Mouse (Mus musculus) right cerebral cortex, adult 2 months (tissue): Measurements from ENCODE around the gene Ndufb3.
"Not testable (repeated sequence)": the region's sequence is repeated elsewhere in the genome, so short reads cannot be mapped to it uniquely, and the experiment has no call there.

Experiments used
- DNase-seq, 2 experiments: peaks; one replicate each; pipeline ENCODE4 v3.0.0; 2021 to 2022; ENCODE audit warnings: low spot score in 2 of 2

Ndufb3 gene

DNA sequence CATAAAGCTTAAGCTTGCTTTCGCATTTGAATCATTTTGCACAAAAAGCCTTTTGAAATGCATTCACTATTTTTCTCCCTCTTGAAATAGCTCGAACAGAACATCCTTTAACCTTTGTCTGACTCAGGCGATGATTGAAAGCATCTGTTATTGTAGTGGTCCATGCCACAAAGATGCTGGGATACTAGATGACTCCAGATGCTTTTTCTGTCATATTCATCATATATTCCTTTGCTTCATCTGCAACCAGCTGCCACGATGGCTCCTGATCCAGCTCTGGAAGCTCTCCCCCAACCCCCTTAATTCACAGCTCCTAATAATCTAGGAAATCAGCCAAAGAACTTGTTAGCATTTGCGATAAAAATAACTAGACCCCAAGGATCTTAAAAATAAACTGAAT is 30.9 kb downstream of the Ndufb3 start:
- peak in 1 of 2 experiments; percentile 26 for DNase-seq

DNA sequence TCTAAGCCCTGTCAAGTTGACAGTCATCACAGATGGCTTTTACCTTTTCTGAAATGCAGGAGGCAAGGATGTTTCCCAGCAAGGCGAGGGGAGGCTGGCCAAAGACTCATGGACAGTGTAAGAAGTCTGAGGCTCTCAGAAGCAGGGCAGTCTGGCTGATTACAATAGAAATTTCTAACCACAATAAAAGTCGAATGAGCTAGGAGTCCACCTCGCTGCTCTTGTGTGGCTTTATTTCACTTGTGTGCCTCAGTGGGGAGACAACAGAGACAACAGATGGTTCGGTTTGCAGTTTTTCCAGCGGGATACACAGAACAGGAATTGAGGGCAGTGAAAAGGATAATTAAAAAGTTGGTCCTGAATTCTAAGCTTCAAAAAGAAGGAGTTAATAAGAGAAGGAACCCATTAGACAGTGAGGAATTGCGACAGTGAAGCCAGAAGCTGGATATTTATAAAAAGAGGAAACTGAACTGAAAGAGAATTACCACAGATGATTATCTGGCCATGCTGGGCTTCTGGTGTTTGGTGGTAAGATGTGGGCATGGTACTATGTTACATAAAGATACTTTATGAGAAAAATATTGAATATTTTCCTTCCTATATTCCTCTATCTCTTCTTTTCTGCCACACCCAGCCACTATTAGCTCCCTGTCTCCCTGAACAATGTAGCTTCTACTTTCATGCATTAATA is 31.9 kb downstream of the Ndufb3 start:
- DNase-seq: no peak

DNA sequence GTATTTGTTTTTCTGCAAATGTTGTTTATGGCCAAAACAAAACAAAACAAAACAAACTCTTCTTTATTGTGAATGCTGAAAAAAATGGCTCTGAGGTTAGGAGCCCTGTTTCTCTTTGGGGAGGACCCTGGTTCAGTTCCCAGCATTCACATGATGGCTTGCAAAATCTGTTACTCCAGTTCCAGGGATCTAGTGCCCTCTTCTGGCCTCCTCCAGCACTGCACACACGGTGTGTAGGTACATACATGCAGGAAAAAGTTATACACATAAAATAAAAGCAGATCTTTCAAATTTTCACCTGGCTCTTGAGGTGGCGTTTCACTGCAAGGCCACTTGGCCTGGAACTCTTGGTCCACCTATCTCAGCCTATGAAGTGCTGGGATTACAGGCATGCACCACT is 32.6 kb downstream of the Ndufb3 start:
- no peak for DNase-seq

DNA sequence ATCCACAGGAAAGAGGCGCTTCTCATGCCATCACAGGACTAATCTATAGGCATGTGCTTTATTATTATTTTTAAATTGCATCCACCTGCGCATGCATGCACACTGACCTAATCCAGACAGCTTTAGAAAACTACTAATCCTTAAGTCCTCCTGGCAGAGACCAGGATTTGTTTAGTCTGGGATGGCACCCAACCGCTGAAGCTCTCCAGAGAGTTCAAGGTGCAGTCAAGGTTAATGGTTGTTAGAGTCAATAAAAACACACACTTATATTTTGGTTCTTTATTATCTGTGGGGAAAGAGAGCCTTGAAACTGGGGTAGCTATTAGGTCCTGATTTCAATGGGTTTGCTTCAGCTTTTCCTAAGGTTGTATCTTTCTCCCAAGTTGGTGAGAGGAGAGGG is 35.1 kb downstream of the Ndufb3 start:
- no peak for DNase-seq

DNA sequence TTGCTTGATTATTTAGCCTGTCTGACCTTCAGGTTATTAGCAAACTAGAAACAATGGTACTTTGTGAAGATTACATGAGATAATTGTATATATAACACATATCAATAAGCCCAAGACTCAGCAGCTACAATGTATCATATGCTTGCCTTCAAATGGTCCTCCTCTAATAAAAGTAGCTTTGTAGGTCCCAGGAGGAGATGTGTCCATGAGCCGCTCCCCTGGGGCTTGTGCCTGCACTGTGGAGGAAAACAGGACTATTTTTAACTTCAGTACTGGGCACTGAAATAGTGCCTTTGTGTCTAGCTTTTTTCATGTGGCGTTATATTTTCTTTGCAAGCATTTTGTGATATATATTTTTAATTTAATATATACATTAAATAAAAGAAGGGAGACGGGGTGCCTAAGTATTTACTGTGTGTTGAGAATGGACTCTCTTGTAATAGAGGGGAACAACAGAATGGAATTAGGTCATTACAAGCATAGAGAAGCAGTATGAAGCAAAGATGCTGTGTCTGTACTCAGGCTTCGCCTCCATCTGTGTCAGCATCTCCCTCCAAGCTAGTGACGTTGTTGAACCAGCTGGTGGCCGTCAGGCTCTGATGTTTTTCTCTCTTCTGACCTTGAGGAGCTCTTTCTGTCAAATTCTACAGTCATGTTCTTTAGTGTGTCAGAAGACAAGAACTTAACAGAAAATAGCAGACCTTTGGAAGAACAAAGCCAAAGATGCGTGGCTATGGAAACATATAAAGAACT is 36.0 kb downstream of the Ndufb3 start:
- DNase-seq: peak in 1 of 2 experiments; percentile 18

DNA sequence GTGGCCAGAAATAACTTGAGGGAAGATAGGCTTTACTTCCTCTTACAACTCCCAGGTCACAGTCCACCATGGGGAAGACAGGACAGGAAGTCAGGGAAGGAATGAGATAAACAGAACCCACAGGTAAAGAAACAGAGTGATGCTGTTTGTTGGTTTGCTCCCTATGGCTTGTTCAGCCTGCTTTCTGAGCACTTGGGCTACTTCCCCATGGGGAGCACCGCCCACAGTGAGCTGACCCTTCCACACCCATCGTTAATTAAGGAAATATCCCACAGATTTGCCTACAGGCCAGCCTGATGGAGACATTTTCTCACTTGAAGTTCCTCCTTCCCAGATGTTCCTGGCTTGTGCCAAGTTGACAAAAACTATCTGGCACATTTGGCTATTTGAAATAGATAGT is 42.7 kb downstream of the Ndufb3 start:
- not testable (repeated sequence) for DNase-seq
